Mouse (Mus musculus) stomach, postnatal 0 days (tissue): ENCODE data around the gene Olfr31. TPM values are rescaled to one million over a fixed set of nuclear protein-coding genes. Genes with fewer than 3 reads are reported as not detected.

ENCODE experiments used
- ATAC-seq: fragments of 200-750 bp; cut with Nextera tagmentation; 2 replicates; pipeline ENCODE4 v1.8.0; 2017; ENCODE audit not compliant: low FRiP score, low TSS enrichment
- DNase-seq: peaks from one replicate; pipeline ENCODE4 v3.0.0-alpha.2; 2016; ENCODE audit warnings: low spot score
- H3K27ac ChIP-seq: fragments of 300-500 bp; sonication (generic); replicated peaks from 2 replicates; pipeline ENCODE4 v1.5.1; 2014; ENCODE audit warnings: mild to moderate bottlenecking, control low read depth
- H3K27me3 ChIP-seq: fragments of 300-500 bp; sonication (generic); 2 replicates; pipeline ENCODE4 v1.6.1; 2014; ENCODE audit warnings: low read length; ENCODE audit not compliant: control insufficient read depth, insufficient read depth
- H3K36me3 ChIP-seq: fragments of 300-500 bp; sonication (generic); 2 replicates; pipeline ENCODE4 v1.6.1; 2014; ENCODE audit warnings: low read length, mixed read lengths; ENCODE audit not compliant: control insufficient read depth, insufficient read depth
- H3K4me1 ChIP-seq: fragments of 300-500 bp; sonication (generic); replicated peaks from 2 replicates; pipeline ENCODE4 v1.6.1; 2014; ENCODE audit warnings: antibody characterized with exemption; ENCODE audit not compliant: control insufficient read depth, insufficient read depth
- H3K4me2 ChIP-seq: fragments of 300-500 bp; sonication (generic); replicated peaks from 2 replicates; pipeline ENCODE4 v1.6.1; 2014; ENCODE audit warnings: low read depth, mild to moderate bottlenecking, control low read depth, moderate library complexity
- H3K4me3 ChIP-seq: fragments of 300-500 bp; sonication (generic); 2 replicates; pipeline ENCODE4 v1.5.1; 2014; ENCODE audit warnings: low read depth, low read length, control low read depth
- H3K9ac ChIP-seq: fragments of 300-500 bp; sonication (generic); 2 replicates; pipeline ENCODE4 v1.6.1; 2014; ENCODE audit warnings: mild to moderate bottlenecking, low read length, control low read depth, mixed read lengths
- H3K9me3 ChIP-seq: fragments of 300-500 bp; sonication (generic); 2 replicates; pipeline ENCODE4 v1.6.1; 2016; ENCODE audit warnings: low read length; ENCODE audit not compliant: control insufficient read depth
- CTCF ChIP-seq: IDR thresholded peaks from 2 replicates; pipeline ENCODE4 v1.5.1; 2016; ENCODE audit warnings: antibody characterized with exemption, low read depth, mild to moderate bottlenecking, moderate library complexity
- EP300 ChIP-seq: optimal IDR thresholded peaks from 2 replicates; pipeline ENCODE3; 2016; ENCODE audit warnings: antibody characterized with exemption
- WGBS: fragments of 180-500 bp; shearing (Covaris S2); extraction: QIAGEN DNeasy Blood & Tissue Kit; methylation state at CpG from one replicate; pipeline ENCODE4 v1.1.7; 2014; 5-methylcytosine and 5-hydroxymethylcytosine counted together
- polyA plus RNA-seq: library from polyadenylated mRNA; unstranded; fragments of >200 nt; fragmentation: Nextera tagmentation; extraction: Ambion mirVana; gene quantifications from 2 replicates; pipeline ENCODE4 v1.2.1, GENCODE M21; 2015

The Olfr31 gene
- 0.02 TPM in 1 of 2 replicates, not detected in the other for polyA plus RNA-seq

DNA sequence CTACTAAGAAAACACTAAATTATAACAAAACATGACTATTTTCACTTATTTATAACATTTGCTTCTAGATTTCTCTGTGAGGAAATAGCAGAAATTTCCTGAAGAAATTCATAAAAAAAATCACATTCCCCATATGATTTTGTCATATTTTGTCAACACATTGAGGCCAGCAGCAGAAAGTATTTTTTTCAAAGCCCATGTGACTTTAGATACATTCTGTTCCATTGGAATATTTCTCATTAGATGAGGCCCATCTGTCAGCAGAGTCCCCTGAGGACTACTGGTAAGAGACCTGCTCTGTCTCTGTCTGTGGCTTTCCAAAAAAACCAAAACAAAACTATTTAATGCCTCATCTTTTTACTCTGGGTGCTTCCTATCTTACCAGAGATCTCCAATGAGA, at the start of gene Olfr31:
Gene Olfr31, plus strand, starts transcription at position 301 of the 400 bp plus-strand sequence.
- no peak within 1 kb of the TSS for H3K4me3 ChIP-seq
- ATAC-seq = no peak
- no peaks in the 10 kb centered on the region for H3K9me3 ChIP-seq
- no peak within 1 kb of the TSS for H3K9ac ChIP-seq
- no peaks in the 10 kb centered on the region for H3K36me3 ChIP-seq
- H3K4me2 ChIP-seq = no peak within 1 kb of the TSS
- DNase-seq = no peak
- H3K4me1 ChIP-seq = no peaks in the 10 kb centered on the region
- H3K27ac ChIP-seq = no peak within 1 kb of the TSS
- no peaks in the 10 kb centered on the region for H3K27me3 ChIP-seq
- no peak for TF ChIP-seq EP300
- TF ChIP-seq CTCF = no peak

DNA sequence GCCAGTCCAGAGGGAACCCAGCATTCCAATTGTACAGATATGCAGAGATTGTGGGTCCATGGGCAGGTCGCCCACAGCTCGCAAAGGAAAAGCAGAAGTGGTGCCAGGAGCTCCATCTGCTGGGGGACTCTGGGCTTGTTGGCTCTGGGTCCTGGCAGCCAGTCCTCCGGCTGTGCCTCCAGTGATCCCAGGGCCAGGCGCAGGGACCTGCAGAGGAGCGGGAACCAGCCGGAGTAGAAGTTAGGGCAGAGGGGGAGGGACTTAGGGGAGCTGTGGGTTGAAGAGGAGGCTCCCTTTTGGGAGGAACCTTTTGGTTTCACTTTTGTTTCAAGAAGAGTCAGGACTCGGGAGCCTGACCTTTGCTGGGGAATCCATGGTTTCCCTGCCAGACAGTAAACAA, 28.2 kb upstream of the Olfr31 start:
- H3K4me1 ChIP-seq = no peaks in the 10 kb centered on the region
- H3K9me3 ChIP-seq = no peaks in the 10 kb centered on the region
- H3K27me3 ChIP-seq = no peaks in the 10 kb centered on the region
- WGBS = 56% methylated on average over 7 of the region's 7 CpGs
- H3K4me2 ChIP-seq = peak overlapping the region; percentile 38
- ATAC-seq = peak; percentile 81
- no peaks in the 10 kb centered on the region for H3K36me3 ChIP-seq
- DNase-seq = peak; percentile 33
- no peak overlapping the region for H3K9ac ChIP-seq
- TF ChIP-seq EP300 = no peak
- peak; percentile 55 for TF ChIP-seq CTCF
- H3K4me3 ChIP-seq = peak overlapping the region; percentile 28
- no peak overlapping the region for H3K27ac ChIP-seq

DNA sequence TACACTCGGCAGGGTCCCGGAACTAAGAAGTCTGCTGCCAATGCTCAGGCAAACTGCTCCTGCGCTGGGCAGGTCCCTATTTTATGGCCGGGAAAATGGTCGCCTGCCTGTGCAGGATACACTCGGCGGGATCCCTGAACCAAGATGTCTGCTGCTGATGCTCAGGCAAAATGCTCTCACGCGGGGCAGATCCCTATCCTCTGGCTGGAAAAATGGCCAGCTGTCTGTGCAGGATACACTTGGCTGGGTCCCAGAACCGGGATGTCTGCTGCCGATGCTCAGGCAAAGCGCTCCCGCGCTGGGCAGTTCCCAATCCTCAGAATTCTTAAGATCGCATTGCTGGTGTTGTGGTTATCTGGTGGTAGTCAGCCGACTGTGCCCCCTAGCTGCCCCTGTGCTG, 13.7 kb upstream of the Olfr31 start:
- Histone ChIP-seq H3K27me3 (no peaks in the 10 kb centered on the region), H3K36me3 (no peaks in the 10 kb centered on the region), H3K9ac (no peak overlapping the region), H3K4me1 (no peaks in the 10 kb centered on the region), H3K4me3 (no peak overlapping the region), H3K9me3 (no peaks in the 10 kb centered on the region), H3K4me2 (no peak overlapping the region), H3K27ac (no peak overlapping the region)
- no peak for ATAC-seq
- TF ChIP-seq EP300 (no peak), CTCF (no peak)
- WGBS = 42% methylated on average over 16 of the region's 16 CpGs
- DNase-seq = no peak

DNA sequence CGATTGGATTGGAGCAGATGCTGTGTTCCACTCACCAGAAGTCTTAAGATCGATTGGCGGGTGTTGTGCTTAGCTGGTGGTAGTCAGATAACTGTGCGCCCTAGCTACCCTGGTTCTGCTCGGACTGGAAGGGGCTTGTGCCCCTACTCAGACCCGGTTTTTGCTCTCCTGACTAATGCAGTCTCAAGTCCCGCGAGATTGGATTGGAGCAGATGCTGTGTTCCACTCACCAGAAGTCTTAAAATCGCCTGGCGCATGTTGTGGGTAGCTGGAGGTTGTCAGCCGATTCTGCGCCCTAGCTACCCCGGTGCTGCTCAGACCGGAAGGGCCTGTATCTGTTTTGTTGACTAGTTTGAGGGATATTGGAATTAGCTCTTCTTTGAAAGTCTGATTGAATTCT, 13.2 kb upstream of the Olfr31 start:
- no peak overlapping the region for H3K27ac ChIP-seq
- H3K4me1 ChIP-seq = no peaks in the 10 kb centered on the region
- WGBS = 41% methylated on average over 14 of the region's 14 CpGs
- DNase-seq (no peak), ATAC-seq (no peak)
- no peaks in the 10 kb centered on the region for H3K36me3 ChIP-seq
- H3K27me3 ChIP-seq = no peaks in the 10 kb centered on the region
- H3K9me3 ChIP-seq = no peaks in the 10 kb centered on the region
- no peak overlapping the region for H3K4me2 ChIP-seq
- H3K4me3 ChIP-seq = no peak overlapping the region
- H3K9ac ChIP-seq = no peak overlapping the region
- TF ChIP-seq CTCF (no peak), EP300 (no peak)

DNA sequence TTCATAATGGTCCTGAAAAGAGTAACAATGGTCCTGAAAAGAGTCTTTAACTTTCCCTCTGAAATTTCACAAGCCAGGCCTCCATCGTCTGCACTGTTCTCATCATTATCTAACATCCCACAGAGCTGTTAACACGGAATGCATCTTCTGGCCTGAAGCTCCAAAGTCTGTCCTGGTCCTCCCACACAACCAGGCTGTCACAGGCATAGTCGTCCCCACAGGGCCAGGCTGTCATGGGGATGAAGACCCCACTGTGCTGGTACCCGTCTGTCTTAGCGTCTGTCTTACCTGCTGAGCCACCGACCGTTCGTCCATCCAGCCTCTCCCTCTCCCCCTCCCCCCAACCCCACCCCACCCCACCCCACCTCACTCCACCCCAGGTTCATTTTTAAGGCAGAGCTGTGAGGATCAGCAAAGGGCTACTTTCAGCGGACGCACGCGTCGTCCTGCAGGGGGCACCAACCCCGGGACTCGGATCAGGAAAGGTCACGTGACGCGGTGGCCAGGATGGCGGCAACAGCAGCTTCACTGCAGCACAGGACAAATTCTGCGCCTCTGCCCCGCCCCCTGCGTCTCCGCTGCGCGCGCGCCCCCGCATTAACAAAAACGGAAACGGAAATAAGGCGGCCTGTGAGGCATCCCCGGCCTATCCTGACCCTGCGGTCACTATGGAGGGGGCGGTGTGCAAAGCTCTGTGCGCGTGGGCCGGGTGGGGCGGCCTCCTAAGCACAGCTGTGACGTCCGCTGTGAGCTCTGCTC, 22.7 kb downstream of the Olfr31 start:
- peak; percentile 91 for ATAC-seq
- WGBS = 5% methylated on average over 37 of the region's 40 CpGs
- Histone ChIP-seq H3K4me2 (peak overlapping the region; percentile 69), H3K4me1 (no peaks in the 10 kb centered on the region), H3K9me3 (peaks cover 19% of the 10 kb centered on the region), H3K27me3 (no peaks in the 10 kb centered on the region), H3K36me3 (no peaks in the 10 kb centered on the region), H3K27ac (peak overlapping the region; percentile 84; the same call in 1 of the 2 replicates), H3K9ac (peak overlapping the region; percentile 59), H3K4me3 (peak overlapping the region; percentile 57)
- peak; percentile 96 for DNase-seq
- TF ChIP-seq CTCF = peak; percentile 75
- TF ChIP-seq EP300 = no peak

DNA sequence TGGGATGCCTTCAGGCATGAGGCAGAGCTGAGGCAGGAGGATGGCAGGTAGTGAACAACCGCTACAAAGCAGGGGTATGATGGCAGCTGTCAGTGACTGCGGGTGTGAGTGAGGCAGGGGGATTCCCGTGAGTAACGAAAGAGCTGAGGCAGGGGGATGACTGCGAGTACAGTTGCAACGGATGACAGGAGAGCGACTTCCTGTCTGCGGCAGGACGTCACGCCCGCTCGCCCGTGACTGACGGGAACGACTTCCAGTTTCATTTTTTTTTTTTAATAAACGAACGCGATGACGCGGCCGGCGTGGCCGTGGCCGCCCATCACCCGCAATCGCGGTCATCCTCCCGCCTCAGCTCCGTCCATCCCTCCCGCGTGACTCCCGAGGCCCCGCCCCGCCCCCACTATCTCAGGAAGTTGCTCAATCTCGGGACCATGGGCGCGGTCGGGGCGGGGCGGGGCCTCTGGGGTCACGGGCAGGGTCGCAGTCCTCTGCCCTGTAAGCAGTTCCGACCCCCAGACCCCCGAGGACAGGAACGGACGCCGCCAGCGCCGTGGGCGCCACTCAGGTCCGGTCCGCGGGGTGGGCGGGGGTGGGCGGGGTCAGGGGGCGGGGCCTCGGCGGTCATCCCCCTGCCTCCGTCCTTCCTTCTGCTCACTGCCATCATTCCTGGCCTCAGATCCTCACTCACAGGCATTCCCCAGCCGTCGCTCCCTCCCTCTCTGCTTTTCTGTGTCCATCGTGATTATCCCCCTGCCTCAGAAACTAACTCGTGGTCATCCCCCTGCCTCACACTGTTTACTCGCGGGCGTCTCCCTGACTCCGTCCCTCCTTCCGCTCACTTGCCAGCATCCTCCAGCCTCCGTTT, 23.6 kb downstream of the Olfr31 start, which contains the start of gene Il3ra:
Gene Il3ra, plus strand, starts transcription at position 328 of the 865 bp plus-strand sequence.
- peak within 1 kb of the TSS; percentile 84 for H3K27ac ChIP-seq
- WGBS = 3% methylated on average over 51 of the region's 69 CpGs
- peak; percentile 82 for DNase-seq

More for the DNA sequence above, 23.6 kb downstream of the Olfr31 start, which contains the start of gene Il3ra:
- H3K4me2 ChIP-seq = peak within 1 kb of the TSS; percentile 69
- peaks cover 23% of the 10 kb centered on the region for H3K9me3 ChIP-seq
- ATAC-seq = peak; percentile 47
- no peaks in the 10 kb centered on the region for H3K4me1 ChIP-seq
- H3K27me3 ChIP-seq = no peaks in the 10 kb centered on the region
- TF ChIP-seq EP300 (no peak), CTCF (no peak)
- H3K4me3 ChIP-seq = peak within 1 kb of the TSS; percentile 57
- peak within 1 kb of the TSS; percentile 59 for H3K9ac ChIP-seq
- H3K36me3 ChIP-seq = no peaks in the 10 kb centered on the region
